Mouse (Mus musculus): ENCODE measurements at regions not wholly inside any gene's neighbourhood (a gene's known extent, or its start where the extent isn't known, plus 50 kb on each side); places are given as distances from the start of the nearest gene placed in this dataset.

- TF ChIP-seq CTCF (conservative IDR thresholded peaks at IDR 0.05; ENCODE audit: low read length) (no peak), POU5F1 (IDR thresholded peaks at IDR 0.05; ENCODE audit: borderline replicate concordance, low read length) (no peak), NANOG (IDR thresholded peaks at IDR 0.05; ENCODE audit: borderline replicate concordance, low read length) (no peak)
Observed at GRCm38 (mm10) chr3:21911071-21911470, 165.4 kb upstream of the Tbl1xr1 start.

Data from E14TG2a.4 (cell line).